Mouse (Mus musculus) erythroblast, adult 5-6 weeks (primary cell): ENCODE results near the gene Ankrd50. TPM values are rescaled to one million over a fixed set of nuclear protein-coding genes. Genes with fewer than 3 reads are reported as not detected.

ENCODE experiments used
- ATAC-seq: replicated peaks from 2 replicates; pipeline ENCODE4 v1.8.0; 2016; ENCODE audit warnings: moderate number of reproducible peaks, mild to moderate bottlenecking, moderate TSS enrichment, inconsistent platforms; ENCODE audit not compliant: poor library complexity, low FRiP score, severe bottlenecking
- total RNA-seq, 2 experiments: library from RNA; stranded (forward) in 1 of 2; stranded (reverse) in 1 of 2; fragments of 150-400 nt in 1 of 2; fragments of 200-764, 138-1000 nt in 1 of 2; gene quantifications; 2 replicates each; pipeline versions ENCODE4 v1.2.3 to v1.2.4; 2015 to 2017; ENCODE audit warnings: low replicate concordance in 2 of 2

The Ankrd50 gene
- total RNA-seq (2015; ENCODE audit: low replicate concordance) = 0.84 and 1.7 TPM in 2 replicates
- total RNA-seq (2017; ENCODE audit: low replicate concordance) = 0.51 and 1.5 TPM in 2 replicates

DNA sequence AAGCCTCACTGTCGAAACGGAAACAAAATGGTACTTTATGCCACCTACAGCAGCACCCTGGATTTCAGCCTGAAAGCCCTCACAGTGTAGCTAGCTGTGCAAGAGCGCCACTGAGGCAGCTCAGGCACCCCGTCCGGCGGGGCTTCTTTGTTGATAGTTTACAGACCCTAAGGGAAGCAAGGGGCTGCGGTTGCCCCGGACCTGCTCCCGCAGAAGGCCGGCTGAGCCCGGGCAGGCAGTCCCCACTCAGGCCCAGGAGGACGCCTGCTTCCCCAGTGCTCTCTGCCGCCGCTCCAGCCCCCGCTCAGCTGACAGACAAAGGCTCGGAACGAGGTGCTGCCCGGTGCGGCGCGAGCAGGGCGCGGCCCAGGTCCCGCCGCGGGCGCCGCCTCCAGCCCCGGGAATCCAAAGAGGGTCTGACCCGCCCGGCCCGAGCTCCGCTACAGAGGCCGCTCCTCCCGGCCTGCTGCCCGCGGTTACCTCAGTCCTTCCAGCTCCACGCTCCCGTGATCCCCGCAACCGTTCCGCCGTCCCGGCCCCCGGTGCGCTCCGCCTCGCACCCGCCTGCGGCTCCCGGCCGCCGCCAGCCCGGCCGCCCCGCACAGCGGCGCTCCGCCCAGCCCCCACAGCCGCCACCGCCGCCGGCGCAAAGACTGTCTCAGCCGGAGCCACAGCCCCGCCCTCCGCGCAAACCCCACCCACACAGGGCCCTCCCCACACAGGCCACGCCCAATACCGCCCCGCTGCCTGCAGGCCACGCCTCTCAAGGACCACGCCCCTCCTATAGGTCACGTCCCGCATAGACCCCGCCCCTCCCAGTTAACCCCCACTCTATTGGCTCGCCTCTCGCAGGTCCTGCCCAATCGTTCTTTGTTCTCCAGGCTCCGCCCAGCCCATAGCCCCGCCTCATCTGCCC is at the start of gene Ankrd50:
Gene Ankrd50 (minus strand): TSS at position 654 of the 916 bp plus-strand sequence.
- peak; percentile 96 for ATAC-seq

DNA sequence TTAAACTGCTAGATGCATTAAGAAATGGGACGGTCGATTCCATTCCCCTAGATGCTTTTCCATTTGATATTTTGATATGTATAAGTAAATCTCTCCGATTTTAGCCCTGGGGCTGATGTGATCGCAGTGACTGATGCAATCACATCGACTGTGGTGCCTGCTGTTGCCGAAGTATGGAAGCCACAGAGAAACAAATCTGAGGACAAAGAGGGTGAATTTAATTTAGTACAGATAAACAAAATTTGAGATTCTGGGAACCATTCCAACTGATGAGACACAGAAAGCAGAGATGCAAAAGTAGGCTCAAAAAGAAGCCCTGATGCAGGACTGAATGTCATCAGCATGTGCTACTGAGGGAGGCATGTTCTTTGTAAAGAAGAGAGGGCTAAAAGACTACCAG is 49.6 kb upstream of the Ankrd50 start:
- ATAC-seq = no peak

- no peak for ATAC-seq
These were observed 35.8 kb upstream of the Ankrd50 start for GRCm38 (mm10) chr3:38520426-38520825.

DNA sequence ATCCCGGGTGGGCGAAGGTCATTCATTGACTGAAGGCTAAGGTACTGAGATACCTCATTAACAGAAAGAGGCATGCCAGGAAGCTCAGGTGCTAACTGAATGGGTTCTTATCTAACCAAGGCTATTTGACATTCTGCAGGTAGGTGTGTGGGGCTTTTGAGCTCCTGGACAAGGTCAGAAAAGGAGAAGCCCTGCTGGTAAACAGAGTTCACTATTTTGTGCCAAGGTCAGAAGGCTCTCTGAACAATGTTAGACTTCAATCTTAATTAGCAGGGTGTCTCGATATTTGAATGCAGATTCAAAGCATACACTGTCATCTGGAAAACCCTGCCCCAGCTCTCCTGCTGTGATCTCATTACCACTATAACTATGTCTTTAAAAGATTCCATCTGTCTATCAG is 35.3 kb upstream of the Ankrd50 start:
- ATAC-seq = no peak

GRCm38 (mm10) chr3:38503606-38504005 is 19.0 kb upstream of the Ankrd50 start:
- no peak for ATAC-seq

- no peak for ATAC-seq
These were observed 17.5 kb upstream of the Ankrd50 start for GRCm38 (mm10) chr3:38502156-38502555.

DNA sequence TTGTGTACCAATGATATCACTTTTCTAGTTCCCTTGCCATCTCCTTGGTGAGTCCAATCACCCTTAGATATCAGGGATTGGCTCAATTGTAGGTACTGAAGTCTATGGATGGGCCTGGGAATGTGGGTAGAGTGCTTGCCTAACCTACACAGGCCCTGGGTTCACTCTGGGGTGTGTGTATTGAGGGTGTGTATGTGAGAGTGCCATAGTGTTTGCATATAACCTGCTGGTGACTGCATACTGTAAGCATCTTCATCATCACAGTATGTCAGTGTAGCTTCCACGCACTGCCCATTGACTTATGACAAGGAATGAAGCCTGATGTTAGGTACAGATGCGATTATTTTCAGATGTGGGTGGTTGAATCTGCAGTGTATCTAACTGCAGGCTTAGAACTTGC is 17.1 kb upstream of the Ankrd50 start:
- ATAC-seq = no peak

GRCm38 (mm10) chr3:38501316-38501715 is 16.7 kb upstream of the Ankrd50 start:
- ATAC-seq = no peak

- ATAC-seq = no peak
These were observed 13.9 kb upstream of the Ankrd50 start for GRCm38 (mm10) chr3:38498561-38498960.

DNA sequence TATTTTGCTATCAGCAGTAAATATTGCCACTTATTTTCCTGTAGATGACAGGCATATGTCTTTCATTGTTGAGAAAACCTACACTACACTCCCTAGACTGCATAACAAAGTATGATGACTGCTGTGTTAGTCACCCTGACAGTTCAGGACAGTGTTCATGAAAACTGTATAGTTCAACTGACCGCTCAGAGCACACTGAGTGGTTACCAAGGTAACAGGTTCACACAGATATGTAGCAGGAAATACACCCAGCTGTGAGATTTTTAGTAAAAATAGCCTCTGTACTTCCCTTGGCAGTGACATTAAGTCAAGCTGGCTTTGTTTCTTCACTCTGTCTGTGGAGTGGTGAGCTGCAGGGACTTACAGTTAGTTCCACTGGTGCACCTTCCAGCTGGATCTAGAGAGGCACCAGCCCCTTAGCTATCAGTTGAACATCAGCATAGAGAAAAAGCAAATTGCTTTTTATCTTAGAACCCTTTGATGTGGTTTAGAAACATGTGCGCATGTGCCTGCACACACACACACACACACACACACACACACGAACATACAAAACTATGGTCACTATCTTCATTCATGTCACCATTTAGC is 12.2 kb upstream of the Ankrd50 start:
- no peak for ATAC-seq

GRCm38 (mm10) chr3:38491702-38492101 is 7.1 kb upstream of the Ankrd50 start:
- ATAC-seq = no peak

DNA sequence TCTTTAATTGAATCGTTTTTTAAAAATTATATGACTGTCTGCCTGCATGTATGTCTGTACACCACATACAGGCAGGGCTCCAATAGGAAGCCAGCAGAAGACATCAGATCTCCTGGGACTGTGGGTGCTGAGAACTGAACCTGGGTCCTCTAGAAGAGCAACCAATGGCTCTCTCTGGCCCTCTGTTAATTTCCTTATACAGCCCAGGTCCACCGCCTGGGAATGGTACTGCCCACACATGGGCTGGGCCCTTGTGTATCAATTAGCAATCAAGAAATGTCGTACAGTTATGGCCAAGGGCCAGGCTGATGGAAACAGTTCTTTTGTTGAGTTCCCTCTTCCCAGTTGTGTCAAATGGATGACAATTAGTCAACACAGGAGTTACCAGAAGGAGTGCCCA is 6.6 kb upstream of the Ankrd50 start:
- no peak for ATAC-seq

- no peak for ATAC-seq
These were observed 6.1 kb upstream of the Ankrd50 start for GRCm38 (mm10) chr3:38490720-38491119.

DNA sequence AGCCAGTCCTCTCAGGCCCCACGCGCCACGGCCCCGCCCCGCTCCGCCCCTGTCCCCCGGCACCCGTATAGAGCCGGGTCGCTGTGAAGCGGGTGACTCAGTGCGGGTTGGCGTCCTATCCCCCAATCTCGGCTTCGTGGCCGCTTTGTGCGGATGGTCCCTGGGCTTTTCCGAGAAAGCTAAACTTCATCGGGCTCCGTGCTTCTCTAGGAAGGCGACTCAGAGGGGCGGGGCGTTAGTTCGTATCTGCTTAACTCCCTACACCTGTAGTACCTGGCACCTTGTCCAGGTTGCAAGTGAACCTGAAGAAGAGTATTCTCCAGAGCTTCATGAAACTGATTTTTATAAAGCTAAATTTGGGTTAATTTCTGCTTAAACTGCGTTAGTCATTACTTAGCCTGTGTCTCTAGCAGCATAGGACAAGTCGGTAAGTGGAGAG is 482 bp upstream of the Ankrd50 start:
- no peak for ATAC-seq

DNA sequence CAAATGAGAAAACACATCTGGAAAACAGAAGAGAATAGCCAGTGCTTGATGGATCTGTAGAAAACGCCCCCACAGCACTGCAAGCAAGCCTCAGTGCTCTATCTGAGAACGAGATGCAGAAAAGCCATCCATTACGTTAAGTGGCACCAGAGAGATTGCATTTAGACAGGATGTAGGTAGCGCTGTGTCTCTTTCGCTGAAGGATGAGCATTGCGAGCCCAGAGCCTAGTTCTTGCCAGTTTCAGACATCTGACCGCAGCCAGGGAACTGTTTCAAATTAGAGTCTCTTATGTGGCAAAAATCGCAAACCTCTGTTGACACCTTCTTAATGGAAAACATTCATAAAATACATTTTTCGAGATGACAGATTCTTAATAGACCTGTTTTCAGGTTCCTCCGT is 1.1 kb downstream of the Ankrd50 start:
- ATAC-seq = no peak

- no peak for ATAC-seq
These were observed 1.9 kb downstream of the Ankrd50 start for GRCm38 (mm10) chr3:38482749-38483148.

- ATAC-seq = no peak
These were observed 3.5 kb downstream of the Ankrd50 start for GRCm38 (mm10) chr3:38481106-38481505.

DNA sequence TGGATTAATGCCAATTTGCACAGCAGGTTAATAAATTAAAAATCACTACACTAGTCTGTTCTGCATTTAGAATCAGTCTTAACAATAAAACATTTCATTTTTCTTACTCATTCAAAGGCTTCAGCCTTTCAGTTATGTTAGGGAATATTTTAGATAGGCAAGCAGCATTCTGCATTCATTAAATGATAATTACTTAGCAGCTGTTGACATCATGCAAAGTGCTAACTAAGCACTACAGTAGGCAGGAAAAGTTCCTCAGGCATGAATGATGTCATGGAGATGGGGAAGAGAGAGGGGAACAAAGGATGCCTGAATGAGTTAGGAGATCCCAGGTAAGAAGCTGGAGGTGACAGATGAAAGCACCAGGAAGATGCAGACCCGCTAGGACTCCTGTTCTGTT is 6.7 kb downstream of the Ankrd50 start:
- ATAC-seq = no peak

GRCm38 (mm10) chr3:38475587-38475986 is 9.1 kb downstream of the Ankrd50 start:
- ATAC-seq = no peak

DNA sequence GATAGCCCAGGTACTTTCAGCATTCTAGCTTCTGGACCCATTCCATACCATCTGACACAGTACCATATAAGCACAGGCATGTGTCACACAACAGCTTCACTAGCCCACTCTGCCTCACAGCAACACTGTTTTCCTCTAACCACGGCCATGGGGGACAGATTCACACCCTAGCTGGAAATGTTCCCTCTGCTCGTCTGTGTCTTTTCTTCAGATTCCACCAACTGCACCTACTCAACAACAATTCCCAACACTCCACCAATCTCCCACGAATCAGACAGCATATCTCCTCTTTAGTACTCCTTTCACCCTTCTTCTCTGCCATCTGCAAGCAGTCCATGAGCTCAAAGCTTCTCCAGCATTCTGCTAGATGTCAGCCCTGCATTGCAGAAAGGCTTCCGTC is 11.5 kb downstream of the Ankrd50 start:
- no peak for ATAC-seq

GRCm38 (mm10) chr3:38471516-38471915 is 13.1 kb downstream of the Ankrd50 start:
- no peak for ATAC-seq
